Mouse (Mus musculus) small intestine, adult 2 months (tissue): Measurements from ENCODE around the gene Usf3.

Experiments
- CTCF ChIP-seq: fragments of 200-500 bp; IDR thresholded peaks from 2 replicates; pipeline ENCODE4 v1.5.1; 2012; ENCODE audit warnings: low read depth, mild to moderate bottlenecking, control low read depth, inconsistent platforms, low read length, moderate library complexity, mixed read lengths; ENCODE audit not compliant: insufficient replicate concordance, insufficient read length; ENCODE audit errors: extremely low read depth
- POLR2A ChIP-seq: fragments of 200-500 bp; IDR thresholded peaks from 2 replicates; pipeline ENCODE4 v1.6.1; 2012; ENCODE audit warnings: low read depth, mild to moderate bottlenecking, control low read depth, inconsistent platforms, low read length, moderate library complexity

DNA sequence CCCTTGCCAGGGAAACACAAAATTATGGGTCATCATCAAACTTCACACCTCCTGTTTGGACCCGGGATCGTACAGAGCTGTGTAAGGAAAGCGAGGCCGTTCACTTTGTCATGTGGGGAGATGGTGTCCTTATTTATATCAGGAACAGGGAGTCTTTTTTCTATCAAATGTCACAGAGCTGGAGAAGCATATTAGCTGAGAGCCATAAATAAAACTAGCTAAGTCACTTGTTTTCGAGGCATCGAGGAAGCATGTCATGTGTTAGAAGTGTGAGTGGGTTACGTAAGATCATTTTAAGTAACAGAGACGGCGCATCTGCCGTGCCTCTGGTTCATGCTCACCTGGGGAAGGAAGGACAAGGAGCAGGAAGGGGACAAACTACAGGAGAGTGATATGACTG is 76.9 kb downstream of the Usf3 start:
- TF ChIP-seq CTCF, result no peak
- no peak for TF ChIP-seq POLR2A
